Mouse (Mus musculus) lung, postnatal 10 days (tissue): ENCODE results near the gene Tbc1d10a.

Source experiments
- DNase-seq: peaks from one replicate; pipeline ENCODE4 v3.0.0; 2021

Gene Tbc1d10a

DNA sequence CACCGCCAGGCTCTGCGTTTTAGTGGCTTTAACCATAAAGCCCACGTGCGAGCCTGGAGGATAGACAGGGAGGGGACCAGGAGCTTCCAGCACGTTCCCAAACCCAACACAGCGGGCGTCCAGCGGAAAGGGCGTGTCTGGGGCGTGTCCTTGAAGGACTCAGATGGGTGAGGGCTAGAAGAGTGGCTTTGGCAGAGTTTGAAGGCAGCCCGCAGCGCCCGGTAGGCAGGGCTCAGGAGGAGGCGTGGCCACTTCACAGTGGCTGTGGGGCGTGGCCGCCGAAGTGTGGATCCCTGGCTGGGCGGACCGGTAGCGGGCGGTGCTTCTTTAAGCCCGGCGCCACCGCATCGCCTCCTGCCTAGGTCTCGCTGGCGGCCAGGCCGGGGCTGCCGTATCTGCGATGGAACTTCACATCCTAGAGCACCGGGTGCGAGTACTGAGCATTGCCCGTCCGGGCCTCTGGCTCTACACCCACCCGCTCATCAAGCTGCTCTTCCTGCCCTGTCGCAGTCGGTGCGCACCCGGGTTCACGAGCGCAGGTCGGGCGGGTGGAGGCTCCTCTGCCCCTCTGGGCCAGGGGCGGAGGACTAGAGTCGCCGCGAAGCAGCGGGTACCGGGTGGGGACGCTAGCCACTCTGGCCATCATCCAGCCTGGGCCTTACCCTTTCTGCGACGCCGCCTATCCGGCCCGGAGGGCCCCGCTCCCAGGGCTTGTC lies 31.5 kb downstream of the Tbc1d10a start, which contains the start of gene Castor1:
Gene Castor1 (plus strand): TSS at position 312 of the 716 bp plus-strand sequence.
- peak; percentile 97 for DNase-seq

DNA sequence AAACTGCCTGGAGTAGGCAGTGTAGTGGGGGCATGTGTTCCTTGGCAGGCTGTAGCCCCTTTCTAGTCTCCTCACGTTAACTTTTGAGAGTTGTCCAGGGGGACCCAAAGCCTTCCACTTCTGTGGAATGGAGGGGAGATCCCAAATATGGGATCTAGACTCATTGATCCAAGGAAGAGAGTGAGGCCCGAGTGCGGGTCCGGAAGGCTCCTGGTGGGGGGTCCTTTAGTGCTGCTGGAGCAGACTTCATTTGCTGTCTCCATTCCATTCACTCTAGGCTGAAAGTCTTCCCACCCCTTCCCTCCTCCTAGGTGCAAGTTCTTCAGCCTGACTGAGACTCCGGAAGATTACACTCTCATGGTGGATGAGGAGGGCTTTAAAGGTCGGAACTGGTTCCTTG lies 32.0 kb downstream of the Tbc1d10a start:
- no peak for DNase-seq

DNA sequence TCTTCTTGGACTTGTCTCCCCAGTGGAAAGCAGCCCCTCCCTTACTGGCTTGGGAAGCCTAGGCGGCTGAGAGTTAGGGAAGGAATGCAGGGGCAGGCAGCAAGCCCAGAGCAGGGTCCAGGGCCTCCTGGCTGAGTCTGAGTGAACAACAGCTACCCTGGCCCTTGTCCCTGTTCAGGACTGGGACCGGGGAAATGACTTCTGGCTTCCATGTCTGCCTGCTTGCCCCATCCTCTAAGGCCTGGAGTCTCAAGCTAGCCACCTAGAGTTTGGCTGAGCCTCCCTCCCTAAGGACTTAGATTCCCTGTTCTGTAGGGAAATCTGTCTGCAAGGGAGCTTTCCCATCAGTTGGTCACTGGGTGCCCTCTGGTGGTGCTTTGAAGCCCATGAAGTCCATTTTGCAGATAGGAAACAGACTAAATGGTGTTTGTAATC lies 32.7 kb downstream of the Tbc1d10a start:
- peak; percentile 88 for DNase-seq

DNA sequence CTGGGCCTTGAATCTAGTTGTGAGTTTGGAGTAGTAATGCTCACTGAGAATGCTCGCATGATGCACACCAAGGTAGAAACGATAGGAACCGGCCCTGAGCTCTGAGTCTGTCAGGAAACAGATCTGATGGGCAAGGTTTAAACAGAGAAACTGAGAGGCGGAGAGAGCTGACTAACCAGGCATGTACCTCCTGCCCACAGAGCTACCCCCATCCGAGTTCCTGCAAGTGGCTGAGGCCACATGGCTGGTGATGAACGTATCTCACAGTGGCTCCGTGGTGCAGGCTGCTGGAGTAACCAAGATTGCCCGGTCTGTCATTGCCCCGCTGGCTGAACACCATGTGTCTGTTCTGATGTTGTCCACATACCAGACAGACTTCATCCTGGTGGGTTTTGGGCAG lies 33.3 kb downstream of the Tbc1d10a start:
- DNase-seq = no peak

DNA sequence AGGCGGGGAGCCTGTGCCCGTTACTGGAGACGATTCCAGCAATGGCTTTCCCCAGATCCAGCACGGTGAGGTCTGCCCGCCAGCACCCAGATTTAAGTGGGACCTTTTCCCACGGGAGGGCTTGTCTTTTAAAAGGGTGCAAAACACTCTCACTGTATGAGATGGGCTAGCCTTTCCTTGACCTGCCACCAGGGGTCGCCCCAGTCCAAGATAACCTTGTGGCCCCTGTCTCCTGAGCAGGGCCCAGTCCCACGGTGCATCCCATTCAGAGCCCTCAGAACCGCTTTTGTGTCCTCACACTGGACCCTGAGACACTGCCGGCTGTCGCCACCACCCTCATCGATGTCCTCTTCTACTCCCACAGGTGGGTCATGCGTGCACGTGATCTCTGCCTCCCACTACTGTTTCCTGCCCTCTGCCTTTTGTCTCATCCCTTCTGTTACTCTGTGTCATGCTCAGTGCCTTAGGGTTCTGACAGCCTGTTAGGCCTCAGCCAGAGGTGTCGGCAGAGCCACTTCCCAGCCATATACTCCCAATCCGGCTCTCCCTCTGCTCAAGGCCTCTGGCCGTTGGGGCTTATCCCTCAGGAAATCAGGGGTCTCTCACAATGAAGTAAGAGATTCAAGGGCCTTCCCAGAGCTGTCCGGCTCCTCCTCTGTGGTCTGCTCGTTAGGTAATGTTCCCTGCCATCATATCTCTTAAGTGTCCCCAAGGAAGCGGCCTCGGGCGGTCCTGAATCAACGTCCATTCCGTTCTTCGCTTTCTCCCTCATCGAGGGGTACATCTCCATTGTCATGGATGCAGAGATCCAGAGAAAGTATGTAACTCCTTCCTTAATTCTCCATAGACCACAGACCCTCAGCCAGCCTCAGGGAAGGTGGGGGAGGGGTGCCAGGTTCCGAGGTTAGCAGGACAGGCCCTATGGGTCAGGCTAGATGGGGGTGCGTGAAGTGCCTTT lies 34.1 kb downstream of the Tbc1d10a start:
- DNase-seq = peak; percentile 83

DNA sequence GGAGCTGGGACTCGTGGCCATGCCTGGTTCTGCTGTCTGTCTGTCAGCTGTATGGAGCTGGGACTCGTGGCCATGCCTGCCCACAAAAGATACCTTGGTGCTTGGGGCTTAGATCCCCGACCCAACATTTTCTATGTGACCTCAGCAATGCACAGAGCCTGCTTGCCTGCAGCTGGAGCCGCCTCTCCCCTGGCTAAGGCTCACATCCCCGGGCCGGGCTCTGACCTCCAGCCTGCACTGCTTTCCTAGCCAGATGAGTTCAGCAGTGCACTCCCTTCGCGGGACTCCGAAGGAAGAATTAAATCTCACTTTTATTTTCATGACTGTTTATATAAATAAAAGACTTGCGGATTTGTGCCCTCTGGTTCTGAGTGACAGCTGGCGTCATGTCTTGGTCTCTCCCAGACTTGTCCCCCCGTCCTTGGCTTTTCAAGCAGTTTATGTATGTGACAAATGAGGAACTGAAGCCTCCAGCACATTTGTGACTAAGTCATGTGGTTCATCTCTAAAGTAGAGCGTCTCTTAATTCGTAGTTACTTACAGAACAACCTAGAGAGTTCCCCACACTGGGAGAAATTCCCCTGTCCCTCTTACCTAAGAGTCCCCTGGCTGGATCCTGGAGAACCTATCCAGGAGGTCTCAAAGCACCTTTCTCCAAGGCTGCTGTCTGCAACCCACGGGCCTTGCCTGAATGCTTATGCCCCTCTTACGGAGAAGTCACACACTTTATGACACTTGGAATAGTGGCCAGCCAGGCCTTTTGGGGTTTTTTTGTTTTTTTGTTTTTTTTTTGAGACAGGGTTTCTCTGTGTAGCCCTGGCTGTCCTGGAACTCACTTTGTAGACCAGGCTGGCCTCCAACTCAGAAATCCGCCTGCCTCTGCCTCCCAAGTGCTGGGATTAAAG lies 35.7 kb downstream of the Tbc1d10a start:
- no peak for DNase-seq

DNA sequence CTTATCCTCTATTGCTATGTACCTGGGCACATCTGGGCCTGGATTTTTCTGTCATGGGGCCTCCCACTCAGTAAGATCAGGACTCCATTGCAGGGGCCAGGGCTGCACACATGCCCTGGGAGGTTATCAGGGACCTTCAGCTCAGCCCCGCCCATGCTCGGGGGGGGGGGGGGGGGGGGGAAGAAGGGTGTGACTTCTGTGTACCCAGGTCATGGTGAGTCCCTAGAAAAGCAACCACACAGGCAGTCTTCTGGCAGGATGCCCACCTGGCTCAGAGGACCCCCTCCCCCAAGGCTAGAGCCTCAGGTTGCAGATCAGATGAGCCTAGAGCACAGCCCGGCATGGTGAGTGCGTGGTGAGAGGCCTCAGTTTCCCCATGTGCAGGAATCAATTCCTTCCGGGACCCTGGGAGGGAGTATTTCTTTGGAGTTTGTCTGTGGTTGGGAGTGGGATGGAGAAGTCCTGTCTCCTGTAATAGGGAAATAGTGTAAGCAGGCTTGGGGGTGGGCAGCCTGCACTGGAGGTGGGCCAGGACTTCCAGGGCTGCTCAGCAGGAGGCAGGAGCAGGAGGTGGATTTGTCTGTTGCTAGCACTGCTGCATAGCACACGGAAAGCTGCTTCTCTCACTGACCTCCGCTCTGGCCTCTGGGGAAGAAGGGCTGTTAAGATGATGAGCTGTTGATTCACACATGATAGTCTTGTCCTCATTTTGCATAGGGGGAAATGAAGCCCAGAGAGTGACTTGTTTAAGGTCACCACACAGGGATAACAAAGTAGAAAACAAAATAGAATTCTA lies 37.0 kb downstream of the Tbc1d10a start:
- DNase-seq = no peak

DNA sequence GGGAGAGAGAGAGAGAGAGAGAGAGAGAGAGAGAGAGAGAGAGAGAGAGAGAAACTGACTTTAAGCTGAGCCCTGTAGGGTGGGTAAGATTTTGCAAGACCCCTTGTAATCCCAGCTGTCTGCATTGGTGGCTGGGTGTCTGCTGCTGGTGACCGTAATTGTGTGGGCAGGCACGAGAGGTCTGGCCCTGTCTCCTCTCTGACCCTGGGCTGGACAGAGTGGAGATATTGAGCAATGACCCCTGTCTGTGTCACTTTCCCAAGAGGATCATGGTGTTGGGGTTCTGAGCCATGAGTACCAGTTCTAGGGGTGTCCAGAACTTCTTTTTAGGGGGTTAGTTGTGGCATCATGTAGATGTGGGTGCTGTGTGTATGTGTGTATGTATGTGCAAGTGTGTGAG lies 37.6 kb downstream of the Tbc1d10a start:
- no peak for DNase-seq

DNA sequence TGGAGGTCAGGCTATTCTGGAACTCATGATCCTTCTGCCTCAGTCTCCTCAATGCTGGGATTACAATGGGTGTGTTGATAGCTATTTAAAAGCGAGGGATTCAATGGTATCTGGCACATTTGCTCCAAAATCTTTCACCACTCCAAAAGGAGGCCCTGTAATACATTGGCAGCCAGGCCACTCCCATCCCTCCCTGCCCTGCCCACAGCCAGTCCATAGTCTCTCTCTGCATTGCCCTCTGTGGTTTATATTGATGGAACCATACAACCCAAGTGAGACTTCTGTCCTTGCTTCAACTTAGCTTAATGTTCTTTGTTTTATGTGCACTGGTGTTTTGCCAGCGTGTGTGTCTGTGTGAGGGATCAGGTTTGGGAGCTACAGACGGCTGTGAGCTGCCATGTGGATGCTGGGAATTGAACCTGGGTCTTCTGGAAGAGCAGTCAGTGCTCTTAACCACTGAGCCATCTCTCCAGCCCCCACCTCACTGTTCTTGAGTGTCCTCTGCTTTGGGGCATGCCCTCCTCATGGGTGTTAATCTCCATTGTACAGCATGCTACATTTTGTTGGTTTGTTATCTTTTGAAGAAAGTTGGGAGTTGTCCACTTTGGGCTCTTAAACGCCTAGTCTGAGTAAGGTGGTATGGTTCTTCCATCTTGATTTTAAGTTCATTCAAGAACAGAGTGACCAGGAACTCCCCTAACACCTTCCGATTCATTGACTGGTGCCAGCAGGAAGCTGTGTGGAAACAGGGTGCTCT lies 40.2 kb downstream of the Tbc1d10a start:
- DNase-seq = no peak

DNA sequence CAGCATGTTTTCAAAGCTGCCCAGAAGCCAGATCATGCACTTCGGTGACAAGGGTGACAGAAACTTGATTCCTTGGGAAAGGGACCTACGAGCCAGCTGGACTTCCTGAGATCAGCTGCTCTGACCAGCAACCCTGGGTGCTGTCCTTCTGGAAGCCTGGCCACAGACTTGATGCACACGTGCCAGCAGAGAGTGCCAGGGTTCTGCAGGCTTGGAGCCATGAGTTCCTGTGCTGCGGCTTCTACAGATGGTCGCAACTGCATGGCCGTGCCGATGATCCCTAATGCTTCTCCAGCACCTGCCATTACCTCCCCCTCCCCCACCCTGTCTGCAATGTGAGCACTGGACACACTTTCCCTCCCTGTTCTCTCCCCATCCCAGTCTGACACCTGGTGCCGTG lies 41.9 kb downstream of the Tbc1d10a start:
- no peak for DNase-seq

DNA sequence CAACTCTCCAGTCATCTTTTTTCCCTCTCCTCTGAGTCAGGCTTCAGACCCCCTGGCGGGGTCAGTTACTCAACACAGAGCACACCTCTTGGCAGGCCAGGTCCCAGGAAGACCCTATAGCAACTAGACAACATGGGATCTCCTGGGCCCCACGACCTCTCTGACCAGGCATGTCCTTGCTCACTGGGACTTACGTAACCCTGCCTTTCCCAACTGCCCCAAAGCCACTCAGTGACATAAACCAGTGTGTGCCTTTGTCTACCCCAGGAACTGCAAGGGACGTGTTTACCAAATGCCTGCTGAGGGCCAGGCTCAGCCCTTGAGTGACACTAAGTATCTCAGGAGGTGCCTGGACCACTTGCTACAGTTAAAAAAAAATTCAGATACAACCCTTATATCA lies 43.3 kb downstream of the Tbc1d10a start:
- DNase-seq = no peak

DNA sequence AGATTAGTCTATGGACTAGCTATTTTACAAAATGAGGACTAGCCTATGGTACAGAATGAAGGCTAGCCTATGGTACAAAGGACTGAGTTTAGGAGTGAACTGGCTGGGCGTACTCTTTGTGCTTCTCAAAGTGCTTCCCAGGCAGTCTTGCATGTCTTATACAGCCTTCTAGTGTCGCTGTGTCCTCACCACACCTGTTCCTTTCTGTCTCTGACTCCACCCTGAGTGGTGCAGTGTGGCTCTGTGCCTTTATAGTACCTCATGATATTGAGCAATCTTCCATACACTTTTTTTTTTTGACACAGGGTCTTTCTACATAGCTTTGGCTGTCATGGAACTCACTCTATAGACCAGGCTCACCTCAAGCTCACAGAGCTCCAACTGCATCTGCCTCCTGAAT lies 44.8 kb downstream of the Tbc1d10a start:
- DNase-seq = no peak

DNA sequence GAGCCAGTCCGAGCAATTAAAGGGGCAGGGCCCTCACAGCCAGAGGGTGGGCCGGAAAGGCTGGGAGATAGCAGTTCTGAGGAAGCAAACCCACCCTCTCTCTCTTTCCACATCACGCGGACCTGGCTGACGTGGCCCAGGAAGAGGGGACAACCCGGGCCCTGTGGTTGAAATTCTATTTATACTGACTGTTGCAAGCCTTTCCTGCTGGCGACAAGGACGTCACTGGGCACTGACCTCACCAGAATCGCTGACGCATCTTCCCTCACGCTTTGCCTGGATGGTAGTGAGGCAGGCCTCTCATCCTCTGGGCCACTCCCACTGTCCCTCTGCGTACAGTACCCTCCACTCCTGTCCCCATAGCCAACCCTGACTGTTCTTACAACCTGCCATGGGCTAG lies 46.1 kb downstream of the Tbc1d10a start:
- DNase-seq = no peak

DNA sequence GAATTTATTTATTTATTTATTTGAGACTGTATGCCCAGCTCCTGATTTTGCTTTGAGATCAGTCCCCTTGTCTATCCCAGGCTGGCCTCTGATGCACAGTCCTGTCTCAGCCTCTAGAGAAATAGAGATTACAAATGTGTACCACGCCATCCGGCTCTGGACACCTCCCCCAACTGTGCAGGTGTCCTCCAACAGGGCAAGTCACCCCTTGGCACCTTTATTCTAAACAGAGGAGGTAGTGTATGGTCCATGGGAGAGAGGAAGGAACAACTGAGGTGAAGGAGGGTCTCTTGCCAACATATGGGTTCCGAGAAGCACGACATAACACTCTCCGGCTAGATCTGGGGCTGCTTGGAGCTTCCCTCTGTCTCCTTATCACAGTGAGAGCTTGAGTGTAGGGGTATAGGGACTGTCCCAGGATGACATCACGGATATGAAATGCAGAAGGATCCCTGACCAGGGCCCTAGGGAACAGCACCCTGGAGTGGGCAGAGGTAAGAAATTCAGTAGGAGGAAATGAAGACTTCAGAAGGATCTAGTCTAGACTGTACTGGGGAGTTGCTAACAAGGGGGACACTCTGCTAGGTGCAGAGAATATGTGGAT lies 48.6 kb downstream of the Tbc1d10a start:
- DNase-seq = no peak

DNA sequence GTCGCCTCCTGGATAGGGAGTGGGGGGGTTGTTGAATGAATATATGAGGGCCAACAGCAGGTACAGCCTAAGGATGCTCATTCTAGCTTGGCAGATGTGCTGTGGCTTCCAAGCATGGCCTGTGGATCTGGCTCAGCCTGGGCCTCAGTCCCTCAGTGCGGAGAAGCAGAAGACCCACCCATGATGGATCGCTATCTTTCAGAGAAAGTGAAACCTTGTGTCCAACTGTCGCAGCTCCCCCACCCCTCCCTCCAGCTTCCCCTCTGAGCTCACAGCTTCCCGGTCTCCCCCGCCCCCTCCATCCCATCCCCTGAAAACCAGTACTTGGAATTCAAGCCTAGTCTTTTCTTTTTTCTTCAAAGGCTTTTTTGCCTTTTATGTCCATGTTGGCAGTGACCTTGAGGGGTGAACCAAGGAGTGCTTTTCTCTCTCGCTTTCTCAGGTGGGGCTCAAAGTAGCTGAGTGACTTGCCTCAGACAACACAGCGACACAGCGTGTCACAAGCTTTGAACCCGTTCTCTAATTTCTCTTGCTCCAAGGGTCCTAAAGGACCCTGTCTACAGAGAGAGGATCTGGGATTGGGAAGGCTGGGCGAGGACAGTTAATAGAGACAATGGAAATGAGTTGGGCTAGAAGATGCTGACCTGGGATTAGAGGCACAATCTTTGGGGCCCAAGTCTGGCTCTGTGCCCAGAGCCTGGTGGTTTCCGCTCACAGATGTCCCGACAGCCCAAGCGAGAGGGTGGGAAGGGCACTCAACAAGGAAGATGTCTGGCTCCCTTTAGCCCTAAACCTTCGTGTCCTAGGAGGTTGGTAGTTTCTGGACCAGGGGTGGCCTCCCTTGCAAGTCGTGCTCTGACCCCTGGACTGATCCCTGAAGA lies 49.3 kb downstream of the Tbc1d10a start, which contains the start of gene Osm:
Gene Osm (plus strand): TSS at position 756 of the 881 bp plus-strand sequence.
- DNase-seq = no peak

DNA sequence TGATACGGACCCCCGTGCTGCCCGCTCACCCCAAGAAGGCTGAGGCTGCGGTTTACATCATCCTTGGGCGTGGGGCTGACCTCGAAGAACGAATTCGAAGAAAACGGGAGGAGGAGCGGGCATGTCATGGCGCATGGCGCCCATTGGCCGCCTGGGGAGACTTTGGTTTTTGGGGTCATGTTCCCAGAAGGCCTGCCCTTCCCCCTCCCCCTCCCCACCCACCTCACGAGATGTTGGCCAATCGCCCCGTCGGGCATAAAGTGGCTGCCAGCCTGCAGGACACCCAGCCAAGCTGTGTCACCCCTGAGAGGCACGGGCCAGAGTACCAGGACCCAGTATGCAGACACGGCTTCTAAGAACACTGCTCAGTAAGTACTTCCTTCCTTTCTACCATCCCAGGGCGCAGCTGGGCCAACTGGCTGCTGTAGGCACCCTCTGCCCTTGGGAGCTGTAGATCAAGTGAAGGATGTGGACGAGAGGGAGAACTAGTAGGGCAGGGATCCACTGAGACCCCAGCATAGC lies 50.0 kb downstream of the Tbc1d10a start:
- DNase-seq = no peak

DNA sequence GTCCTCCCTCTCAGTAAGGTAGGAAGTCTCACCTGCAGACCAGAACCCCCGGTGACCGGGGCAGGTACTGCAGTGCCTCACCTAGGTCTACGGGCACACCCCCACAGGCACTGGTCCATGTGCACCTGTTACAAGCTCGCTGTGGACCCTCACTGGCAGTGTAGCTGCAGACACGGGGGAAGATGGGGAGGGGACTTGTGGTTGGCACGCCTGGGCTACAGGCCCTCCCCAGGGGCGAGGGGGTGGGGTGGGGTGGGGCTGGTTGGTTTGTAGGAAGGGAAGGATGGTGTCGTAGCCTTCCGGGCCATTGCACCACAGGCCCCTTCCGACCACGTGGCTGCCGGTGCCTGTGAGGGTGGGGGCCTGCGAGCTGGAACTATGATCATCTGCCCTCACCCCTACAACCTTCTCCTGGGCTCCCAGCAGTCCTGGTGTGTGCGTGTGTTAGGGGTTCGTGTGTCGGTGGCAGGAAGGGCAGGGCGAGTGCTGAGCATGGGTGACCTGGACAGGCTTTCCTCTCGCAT lies 50.9 kb downstream of the Tbc1d10a start:
- DNase-seq = no peak

DNA sequence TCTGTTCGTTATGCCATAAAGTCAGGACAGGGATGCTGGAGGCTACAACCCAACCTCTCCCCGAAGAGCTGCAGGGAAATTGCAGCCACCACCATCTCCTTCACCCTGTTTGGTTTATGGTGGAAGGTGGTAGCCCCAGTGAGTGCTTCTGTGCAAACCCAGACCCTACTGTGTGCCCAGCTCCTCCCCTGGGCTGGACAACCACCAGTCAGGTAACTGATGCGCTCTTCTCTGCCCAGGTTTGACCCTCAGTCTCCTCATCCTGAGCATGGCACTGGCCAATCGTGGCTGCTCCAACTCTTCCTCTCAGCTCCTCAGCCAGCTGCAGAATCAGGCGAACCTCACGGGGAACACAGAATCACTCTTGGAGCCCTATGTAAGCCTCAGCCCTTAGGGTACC lies 51.6 kb downstream of the Tbc1d10a start:
- DNase-seq = no peak

DNA sequence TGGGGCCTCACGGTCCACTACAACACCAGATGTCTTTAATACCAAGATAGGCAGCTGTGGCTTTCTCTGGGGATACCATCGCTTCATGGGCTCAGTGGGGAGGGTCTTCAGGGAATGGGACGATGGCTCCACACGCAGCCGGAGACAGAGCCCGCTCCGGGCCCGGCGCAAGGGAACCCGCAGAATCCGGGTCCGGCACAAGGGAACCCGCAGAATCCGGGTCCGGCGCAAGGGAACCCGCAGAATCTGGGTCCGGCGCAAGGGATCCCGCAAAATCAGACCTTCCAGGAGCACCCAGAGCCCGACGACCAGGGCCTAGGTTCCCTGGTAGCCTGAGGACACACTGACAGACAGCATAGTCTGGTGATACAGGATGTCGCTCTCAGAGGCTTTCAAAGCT lies 53.1 kb downstream of the Tbc1d10a start:
- no peak for DNase-seq
